Mouse (Mus musculus) adrenal gland, postnatal 36 days (tissue): ENCODE data around the gene 4833439L19Rik. TPM values are rescaled to one million over a fixed set of nuclear protein-coding genes. Genes with fewer than 3 reads are reported as not detected.
"Not testable (repeated sequence)": the region's sequence is repeated elsewhere in the genome, so short reads cannot be mapped to it uniquely, and the experiment has no call there.

Experiments used
- DNase-seq, 2 experiments: peaks; one replicate each; pipeline ENCODE4 v3.0.0; 2021; ENCODE audit warnings: mixed read lengths in 1 of 2
- long read RNA-seq, 2 experiments: library from polyadenylated mRNA; stranded (forward); transcript quantifications; one replicate each; pipeline ENCODE4 v2.0.0; 2021; ENCODE audit warnings: borderline sequencing depth in 2 of 2
- total RNA-seq, 2 experiments: library from RNA; stranded (reverse); gene quantifications; 2 replicates each; pipeline ENCODE4 v1.2.3; 2021

4833439L19Rik gene
- total RNA-seq: 100 to 1,000 TPM; 152 to 182 TPM
- long read RNA-seq, experiment 1, transcript 4833439L19Rik-201 (9 exons, 2,727 nt): major isoform, 47 of 98 reads
- long read RNA-seq, experiment 1, transcript 4833439L19Rik-209 (5 exons, 946 nt): minor isoform, 9 of 98 reads
- long read RNA-seq, experiment 1, partial matches to known transcripts: 9 of 98 reads
- long read RNA-seq, experiment 1, other reads (novel, unspliced or antisense): 29 of 98 reads
- long read RNA-seq, experiment 2, transcript 4833439L19Rik-201 (9 exons, 2,727 nt): major isoform, 66 of 103 reads
- long read RNA-seq, experiment 2, transcript 4833439L19Rik-208 (8 exons, 2,502 nt): minor isoform, 5 of 103 reads
- long read RNA-seq, experiment 2, partial matches to known transcripts: 12 of 103 reads
- long read RNA-seq, experiment 2, other reads (novel, unspliced or antisense): 18 of 103 reads

DNA sequence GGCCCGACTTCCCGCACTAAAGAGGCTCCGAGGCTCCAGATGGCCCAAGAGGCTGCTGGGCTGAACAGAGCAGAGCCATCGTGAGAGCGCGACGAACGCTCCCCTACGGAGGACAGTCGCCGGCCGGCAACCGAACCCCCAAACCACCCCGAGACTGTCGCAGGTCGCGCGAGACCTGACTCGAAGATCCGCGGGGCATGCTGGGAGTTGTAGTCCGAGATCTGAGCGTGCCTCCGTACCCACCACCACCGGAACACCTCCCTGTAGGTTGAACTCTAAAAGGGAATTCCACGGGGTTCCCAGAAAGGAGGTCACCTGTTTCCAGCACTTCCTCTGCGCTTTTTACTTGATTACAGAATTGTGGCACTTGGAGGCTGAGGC lies at the start of gene 4833439L19Rik:
4833439L19Rik (minus strand) TSS at position 235 of the 381 bp plus-strand sequence.
- DNase-seq: peak; percentile 97

DNA sequence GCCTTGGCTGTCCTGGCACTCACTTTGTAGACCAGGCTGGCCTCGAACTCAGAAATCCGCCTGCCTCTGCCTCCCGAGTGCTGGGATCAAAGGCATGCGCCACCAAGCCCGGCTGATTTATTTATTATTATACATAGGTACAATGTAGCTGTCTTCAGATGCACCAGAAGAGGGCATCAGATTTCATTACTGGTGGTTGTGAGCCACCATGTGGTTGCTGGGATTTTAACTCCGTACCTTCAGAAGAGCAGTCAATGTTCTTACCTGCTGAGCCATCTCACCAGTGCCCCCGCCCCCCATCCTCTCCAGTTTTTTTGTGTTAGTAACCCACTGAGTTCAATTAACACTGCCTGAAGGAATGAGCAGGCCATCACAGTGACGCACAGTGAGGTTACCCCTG lies 47.9 kb upstream of the 4833439L19Rik start:
- not testable (repeated sequence) for DNase-seq

DNA sequence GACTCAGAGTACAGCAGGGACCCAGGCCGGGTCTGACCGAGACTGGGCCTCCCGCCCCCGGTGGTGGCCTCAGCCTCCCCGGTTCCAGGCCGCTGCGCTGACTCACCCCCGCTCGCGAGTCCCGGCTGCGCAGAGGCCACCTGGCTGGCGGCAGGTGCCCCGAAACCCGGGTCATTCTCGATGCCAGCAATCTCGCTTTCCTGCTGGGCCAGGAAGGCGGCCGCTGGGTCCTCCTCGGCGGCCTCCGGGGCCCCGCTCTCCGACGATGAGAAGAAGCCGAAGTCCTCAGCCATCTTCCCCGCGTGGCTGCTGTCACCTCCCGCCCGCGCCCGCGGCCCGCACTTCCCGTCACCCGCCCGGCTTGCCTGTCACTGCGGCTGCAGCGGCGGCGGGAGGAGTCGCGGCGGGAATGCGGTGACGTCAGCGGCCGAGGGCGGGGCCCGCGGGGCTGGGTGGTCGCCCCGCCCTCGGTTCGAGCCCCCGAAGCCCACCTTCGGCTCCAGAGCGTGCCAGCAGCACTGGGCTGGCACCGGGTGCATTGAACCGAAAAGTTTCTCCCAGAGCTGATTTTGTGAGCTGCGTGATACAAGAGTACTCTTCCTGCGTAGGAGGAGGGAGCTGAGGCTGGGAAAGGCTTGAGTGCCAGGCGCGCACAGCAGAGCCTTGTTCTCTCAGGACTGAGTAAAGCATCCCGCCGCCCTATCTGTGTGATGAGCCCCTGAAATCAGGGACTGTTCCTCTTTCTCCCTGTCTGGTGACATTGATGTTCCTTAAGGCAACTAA lies 45.9 kb upstream of the 4833439L19Rik start, which contains the start of gene Cltb:
Cltb (minus strand) TSS at position 373 of the 783 bp plus-strand sequence.
- peak; percentile 93 to 96 for DNase-seq

DNA sequence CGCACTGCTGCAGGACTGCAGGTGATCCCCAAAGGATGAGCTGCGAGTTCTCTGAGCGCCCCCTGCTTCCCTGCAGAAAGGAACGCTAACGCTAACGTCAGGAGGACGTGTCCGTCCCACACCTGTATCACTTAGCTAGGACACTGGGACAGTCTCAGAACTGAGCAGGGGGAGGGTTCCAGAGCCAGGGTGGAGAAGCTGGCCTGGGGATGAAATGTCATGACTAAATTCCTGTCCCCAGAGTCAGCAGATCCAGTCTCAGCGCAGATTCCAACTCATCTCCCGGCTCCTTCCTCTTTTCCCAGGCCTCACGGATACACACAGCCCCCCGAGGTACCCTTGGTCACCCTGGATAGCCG lies 45.4 kb upstream of the 4833439L19Rik start:
- DNase-seq: peak; percentile 39 to 40

DNA sequence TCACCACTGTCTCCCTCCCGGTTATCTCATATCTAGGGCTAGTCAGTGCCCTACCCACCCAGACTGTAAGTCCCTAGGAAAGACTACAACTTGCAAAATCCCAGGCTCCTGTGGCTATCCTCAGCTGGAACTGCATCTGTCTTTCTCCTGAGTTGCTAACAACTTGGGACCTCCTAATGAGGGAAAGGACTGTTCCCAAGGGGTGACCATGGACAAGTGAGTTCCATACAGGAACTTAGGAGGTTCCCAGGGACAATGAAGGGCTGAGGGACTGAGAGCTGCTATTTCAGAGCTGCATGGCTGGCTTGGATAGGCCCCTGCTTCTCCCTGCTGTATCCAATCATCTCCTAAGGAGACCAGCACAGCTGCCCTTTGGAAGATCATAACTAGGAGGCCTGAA lies 44.1 kb upstream of the 4833439L19Rik start:
- DNase-seq: no peak

DNA sequence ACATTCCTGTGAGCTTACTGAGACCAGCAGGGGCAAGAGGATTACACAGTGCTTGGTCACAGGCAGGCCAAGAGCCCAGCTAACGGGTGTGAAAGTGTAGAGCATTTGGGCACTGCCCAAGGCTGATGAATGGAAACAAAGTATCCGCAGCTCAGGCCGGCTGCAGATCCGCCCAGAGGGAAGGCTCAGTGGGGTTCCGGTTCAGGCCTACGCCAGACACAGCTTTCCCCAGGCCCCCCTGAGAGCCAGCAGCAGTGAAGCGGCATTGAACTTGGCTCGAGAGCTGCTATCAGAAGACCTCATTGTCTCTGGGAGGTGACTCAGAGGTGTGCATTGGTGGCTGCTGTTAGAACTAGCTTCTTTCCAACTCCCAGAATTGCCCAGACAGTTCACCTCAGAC lies 43.4 kb upstream of the 4833439L19Rik start:
- DNase-seq: peak in 1 of 2 experiments; percentile 17

DNA sequence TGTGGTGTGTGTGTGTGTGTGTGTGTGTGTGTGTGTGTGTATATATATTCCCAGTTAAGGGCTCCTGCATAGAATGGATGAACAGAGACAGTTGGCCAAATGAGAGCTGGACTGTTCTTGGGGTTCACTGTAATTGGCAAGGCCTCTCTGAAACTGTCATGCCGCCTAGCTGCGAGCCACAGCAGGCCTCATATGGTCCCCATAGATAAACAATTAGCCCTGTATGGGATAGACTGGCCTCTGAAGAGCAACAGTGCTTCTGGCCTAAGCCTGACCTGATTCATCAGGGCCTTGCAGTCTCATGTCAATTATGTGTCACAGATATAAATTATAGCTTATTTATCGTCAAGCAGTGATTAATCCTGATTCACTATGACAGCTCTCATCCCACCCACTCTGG lies 42.8 kb upstream of the 4833439L19Rik start:
- no peak for DNase-seq

DNA sequence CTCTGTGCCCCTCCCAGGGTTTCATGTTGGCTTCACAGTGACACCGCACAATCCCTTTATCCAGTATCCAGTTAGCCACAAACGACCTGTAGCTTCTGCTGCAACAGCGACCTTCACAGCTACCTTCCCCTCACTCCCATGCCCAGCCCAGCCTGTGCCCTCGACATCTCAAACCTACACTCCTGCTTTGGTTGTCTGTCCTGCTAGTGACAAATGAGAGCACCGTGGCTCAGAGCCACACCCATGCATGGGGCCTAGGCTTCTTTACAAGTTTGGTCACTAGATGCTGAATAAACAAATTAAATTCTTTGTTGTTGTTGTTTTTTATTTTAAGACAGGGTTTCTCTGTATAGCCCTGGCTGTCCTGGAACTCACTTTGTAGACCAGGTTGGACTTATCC lies 42.0 kb upstream of the 4833439L19Rik start:
- DNase-seq: no peak

DNA sequence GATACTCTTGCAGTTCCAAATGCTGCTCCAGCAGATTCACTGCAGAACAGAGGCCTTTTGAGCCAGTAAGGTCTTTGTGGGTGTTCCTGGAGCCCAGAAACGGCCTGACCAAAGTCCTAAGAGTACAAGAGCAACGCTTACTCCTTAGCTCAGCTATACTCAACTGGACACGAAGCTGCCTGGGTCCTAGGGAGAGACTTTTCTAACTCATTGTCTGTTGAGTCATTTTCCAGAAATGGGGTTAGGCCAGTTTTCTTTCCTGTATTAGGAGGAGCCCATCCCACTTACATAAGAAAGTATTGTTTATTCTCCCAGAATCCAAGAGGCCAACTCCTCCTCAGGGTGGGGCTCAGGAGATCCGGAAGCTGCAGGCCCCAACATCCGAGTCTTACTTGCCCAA lies 40.2 kb upstream of the 4833439L19Rik start:
- no peak for DNase-seq

DNA sequence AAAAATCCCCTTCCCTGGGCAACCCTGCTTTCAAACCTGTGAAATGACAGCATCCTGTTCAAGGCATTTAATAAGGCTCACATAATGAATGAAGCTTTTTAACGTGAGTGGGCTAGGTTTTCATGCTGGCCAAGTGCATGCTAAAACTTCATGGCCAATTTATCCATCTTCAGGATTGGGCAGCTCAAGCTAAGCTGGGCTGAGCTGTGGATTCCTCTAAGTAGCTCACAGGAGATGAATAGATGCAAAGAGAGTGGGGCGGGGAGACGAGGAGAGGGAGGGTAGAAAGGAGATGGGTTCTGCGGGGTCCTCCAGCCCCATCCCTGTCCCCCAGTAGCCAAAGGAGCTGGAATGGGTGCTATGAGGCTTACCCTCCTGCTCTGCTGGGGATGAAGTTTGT lies 39.0 kb upstream of the 4833439L19Rik start:
- no peak for DNase-seq

DNA sequence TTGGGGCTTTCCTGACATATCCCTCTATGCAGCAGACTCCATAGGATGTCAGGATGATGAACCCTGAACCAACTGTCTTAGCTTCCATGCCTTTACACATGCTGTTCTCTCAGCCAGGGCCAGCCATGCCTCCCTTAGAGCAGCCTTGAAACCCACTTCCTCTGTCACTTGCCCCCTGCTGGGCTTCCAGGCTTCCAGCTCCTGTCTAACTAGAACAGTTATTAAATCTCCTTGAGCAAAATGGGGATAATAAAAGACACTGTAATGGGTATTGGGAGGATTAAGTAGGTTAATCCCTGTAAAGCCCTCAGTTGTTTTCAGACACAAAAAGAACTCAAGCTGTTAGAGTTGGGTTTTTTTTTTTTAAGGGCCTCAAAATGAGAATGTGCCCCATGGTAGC lies 38.3 kb upstream of the 4833439L19Rik start:
- DNase-seq: no peak

DNA sequence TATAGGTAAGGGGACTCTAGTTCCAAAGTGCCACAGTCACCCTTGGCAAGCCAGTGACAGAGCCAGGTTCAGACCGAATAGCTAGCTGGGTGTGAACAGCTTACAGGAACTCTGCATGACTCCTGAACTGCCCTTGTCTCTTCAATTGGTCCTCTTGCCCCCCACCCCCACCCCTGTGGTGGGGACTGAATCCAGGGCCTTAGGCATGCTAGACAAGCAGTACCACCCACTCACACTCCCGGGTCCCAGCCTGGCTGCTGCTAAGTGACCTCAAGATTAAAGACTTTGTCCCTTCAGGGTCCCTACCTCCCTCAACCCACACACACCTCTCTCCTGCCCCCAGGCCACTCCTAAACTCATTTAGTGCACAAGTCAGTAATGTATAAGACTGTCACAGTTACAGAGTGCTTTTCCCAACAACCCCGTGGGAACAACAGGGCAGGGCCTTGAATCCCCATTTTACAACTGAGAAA lies 37.4 kb upstream of the 4833439L19Rik start:
- no peak for DNase-seq

DNA sequence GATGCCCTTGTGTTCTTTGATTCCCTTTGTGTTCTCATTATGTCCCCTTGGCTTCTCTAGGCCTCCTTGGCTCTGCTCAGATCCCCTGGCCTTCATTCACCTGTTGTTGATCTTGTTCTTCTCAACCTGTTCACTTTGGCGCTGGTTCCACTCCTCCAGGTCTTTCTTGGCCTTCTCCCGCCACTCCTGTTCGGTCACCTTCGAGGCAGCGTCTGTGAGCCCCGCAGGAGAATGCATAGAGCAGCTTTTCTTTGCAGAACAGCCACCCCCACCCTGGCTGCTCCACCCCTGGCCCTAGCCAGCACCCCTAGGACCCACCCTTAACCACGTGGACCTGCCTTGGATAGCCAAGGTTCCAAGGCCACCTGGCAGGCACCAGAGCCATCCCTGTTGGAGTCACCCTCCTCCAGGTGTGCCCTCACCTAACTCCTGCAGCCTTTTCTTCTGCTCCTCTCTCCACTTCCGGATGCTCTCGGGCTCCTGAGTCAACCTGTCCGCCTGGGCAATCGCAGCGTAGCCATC lies 33.4 kb upstream of the 4833439L19Rik start:
- DNase-seq: no peak

DNA sequence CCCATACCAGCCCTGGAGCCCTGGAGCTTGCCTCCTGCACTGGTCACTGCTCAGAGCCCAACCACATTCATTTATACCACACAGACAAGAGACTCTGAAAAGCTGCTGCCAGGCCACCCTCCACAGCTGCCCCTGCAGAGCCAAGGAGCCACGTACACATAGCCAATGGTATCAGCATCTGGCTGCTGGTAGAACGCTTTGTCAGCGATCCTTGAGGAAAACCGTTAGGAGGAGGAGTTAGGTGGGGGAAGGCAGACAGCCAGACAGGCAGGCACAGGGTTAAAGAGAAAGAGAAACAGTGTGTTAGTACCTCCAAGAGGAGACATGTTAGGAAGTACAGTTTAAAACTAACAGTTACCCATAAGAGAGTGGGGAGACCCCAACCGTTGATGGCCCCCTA lies 31.6 kb upstream of the 4833439L19Rik start:
- DNase-seq: no peak

DNA sequence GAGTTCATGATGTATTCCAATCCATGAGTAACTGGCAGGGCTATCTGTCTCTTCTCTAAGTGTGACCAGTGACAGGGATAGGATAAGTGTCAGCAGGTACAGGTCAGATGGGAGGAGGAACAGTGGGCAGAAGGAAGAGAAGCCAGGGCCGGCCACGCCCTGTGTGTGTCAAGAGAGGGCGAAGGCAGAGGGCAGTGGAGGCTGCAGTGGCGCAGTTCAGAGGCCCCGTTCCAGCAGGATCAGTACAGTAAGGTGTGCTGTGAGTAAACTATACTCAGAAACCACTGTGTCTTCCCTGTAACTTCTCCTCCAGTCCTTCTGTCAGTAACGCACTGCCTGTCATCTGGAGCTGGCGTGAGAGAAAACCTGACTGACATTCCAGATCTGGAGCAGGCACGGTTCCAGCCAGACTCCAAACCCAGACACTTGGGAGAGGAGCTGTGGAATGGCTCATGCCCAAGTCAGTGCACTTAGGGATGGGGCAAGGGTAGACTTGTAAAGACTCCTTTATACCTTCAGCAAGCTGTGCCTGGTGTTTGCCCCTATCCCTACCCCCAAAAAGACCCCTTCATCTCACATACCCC lies 31.0 kb upstream of the 4833439L19Rik start:
- DNase-seq: no peak

DNA sequence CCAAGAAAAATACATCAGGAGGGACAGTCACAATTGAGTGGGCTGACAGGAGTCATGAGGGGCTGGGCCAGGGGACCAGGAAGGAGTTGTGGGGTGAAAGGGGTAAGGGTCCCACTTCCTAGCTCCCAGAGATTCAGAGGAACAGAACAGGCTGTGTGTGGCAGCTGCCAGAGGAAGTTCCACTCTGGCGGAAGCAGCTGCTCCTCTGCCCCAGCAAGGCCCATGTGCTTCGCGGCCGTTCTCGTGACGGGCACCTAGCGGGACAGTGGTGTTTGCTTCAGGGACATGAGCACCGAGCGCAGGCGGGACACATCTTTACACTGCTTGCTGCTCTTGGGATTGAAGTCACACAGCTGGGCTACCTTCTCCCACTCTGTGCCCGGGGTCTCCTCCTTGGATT lies 28.4 kb upstream of the 4833439L19Rik start:
- DNase-seq: no peak

DNA sequence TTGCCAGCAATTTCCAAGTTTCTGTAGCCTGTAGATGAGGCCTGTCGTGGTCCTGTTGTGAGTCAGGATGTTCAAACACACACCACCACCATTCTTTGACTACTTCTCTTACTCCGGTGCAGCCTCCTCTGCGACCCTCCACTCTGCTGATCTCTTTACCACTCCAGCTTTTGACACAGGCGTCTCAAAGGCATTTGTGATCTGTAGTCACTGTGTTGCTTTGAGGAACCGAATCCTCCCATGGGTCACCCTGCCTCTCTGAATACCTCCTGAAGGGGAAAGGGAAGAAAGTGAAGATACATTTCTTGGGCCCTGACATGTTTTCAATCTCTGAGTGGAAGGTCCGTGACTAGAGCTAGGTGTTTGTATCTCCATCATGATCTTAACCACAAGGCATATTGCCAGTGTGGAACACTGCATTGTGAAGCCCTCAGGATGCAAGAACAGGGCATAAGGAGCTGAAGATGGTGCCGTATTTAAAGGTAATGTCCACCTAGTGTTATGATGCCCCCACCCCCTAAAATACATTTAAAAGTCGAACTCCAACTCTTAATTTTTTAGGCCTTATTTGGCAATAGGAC lies 26.6 kb upstream of the 4833439L19Rik start:
- no peak for DNase-seq

DNA sequence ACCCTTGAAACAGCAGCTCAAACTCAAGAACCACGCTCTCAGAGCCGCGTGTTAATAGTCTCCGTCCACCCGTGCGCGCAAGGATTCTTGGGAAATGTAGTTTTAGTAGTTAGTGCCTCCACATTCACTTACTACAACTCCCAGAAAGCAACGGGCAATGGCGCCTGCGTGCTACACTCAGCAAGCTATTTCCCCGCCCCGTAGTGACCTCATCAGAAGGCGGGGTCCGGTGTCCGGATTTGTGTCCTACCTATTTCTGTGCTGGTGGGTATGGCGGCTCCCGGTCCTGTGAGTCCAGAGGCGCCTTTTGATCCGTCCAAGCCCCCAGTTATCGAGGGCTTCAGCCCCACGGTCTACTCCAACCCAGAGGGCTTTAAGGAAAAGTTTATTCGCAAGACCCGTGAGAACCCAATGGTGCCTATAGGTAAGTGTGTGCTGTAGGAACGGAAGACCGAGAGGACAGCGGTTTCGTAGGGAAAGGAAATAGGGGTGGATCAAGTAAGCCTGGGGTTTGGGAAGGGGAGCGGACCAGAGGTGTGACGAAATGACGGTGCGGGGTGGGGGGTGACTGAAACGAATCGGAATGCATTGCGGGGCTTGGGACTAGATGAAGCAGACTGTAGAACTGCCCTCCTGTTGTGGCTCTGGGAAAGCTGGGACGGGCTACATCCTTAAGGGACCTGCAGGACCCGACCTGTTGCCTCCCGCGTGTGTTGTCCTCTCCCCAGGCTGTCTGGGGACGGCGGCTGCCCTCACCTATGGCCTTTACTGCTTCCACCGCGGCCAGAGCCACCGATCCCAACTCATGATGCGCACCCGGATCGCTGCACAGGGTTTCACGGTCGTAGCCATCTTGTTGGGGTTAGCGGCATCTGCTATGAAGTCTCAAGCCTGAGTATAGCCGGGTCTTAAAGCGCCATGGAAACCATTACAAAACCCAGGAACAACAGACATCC lies 25.0 kb upstream of the 4833439L19Rik start, which contains the start of the genes Nop16 and Higd2a:
Nop16 (minus strand) TSS at position 95 of the 956 bp plus-strand sequence.
Higd2a (plus strand) TSS at position 212 of the 956 bp plus-strand sequence.
- peak; percentile 97 for DNase-seq

DNA sequence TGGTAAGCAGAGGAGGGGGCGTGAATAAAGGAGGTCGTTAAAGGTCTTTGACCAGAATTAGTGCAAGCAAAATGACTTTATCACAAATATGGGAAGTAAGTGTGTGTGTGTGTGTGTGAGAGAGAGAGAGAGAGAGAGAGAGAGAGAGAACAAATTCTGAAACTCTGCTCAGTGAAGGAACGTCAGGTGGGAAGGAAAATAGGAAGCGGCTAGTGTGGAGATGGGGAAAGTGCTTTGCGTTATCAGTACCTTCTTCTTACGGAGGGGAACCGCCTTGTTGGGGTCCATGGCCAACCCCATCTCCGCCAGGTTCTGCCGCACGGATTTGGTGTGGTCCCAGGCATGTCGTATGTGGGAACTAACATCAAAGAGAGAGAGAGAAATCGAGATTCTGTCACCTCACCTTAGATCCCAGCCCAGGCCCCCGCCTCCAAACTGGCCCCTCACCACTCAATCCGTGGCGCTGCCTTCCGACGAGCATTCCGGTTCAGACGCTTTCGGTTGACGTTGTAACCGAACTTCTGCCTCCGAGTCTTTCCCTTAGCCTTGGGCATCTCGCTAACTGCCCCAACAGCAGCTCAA lies 24.3 kb upstream of the 4833439L19Rik start:
- DNase-seq: no peak

DNA sequence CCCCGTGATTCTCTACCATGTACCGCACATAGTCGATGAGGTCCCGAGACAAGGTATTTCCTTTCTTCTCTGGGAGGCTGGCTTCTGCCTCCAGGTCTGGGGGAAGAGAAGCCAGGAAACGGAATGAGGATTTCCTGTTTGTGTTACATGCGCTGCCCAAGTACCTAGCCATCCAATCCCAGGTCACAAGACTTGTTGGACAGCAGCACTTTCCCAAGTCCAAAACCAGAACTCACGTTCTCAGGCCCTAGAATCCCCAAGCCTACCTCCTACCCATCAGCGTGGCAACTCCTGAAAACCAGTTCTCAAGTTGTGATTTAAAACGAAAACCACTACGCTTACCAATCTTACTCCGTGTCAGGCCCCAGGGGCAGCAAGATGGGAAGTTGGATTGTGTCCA lies 20.6 kb upstream of the 4833439L19Rik start:
- DNase-seq: no peak
